Mouse (Mus musculus) thymus, postnatal 4 days (tissue): ENCODE measurements around the gene Pi4kb.

Source experiments
- DNase-seq: peaks from one replicate; pipeline ENCODE4 v3.0.0; 2021

Gene Pi4kb

GRCm38 (mm10) chr3:94958295-94958694 lies 16.2 kb upstream of the Pi4kb start:
- DNase-seq: no peak

- no peak for DNase-seq
Observed at GRCm38 (mm10) chr3:94959871-94960270, 14.7 kb upstream of the Pi4kb start.

GRCm38 (mm10) chr3:94960322-94960721 lies 14.2 kb upstream of the Pi4kb start:
- no peak for DNase-seq

- DNase-seq: no peak
Observed at GRCm38 (mm10) chr3:94964989-94965388, 9.5 kb upstream of the Pi4kb start.

- DNase-seq: no peak
Observed at GRCm38 (mm10) chr3:94965878-94966277, 8.7 kb upstream of the Pi4kb start.

- no peak for DNase-seq
Observed at GRCm38 (mm10) chr3:94972552-94972951, 2.0 kb upstream of the Pi4kb start.

- no peak for DNase-seq
Observed at GRCm38 (mm10) chr3:94973620-94974019, 911 bp upstream of the Pi4kb start.

GRCm38 (mm10) chr3:94974026-94974527 lies 454 bp upstream of the Pi4kb start:
- DNase-seq: no peak

- DNase-seq: no peak
Observed at GRCm38 (mm10) chr3:94984312-94984711, 9.8 kb downstream of the Pi4kb start.

- no peak for DNase-seq
Observed at GRCm38 (mm10) chr3:94985513-94985912, 11.0 kb downstream of the Pi4kb start.

- no peak for DNase-seq
Observed at GRCm38 (mm10) chr3:94987578-94987977, 13.0 kb downstream of the Pi4kb start.

- no peak for DNase-seq
Observed at GRCm38 (mm10) chr3:94989159-94989761, 14.7 kb downstream of the Pi4kb start.

- peak; percentile 93 for DNase-seq
Observed at GRCm38 (mm10) chr3:94996946-94997345, 22.4 kb downstream of the Pi4kb start.

- no peak for DNase-seq
Observed at GRCm38 (mm10) chr3:95002569-95002968, 28.0 kb downstream of the Pi4kb start.

- no peak for DNase-seq
Observed at GRCm38 (mm10) chr3:95003273-95003672, 28.7 kb downstream of the Pi4kb start.

GRCm38 (mm10) chr3:95005651-95006050 lies 31.1 kb downstream of the Pi4kb start:
- DNase-seq: no peak

- DNase-seq: no peak
Observed at GRCm38 (mm10) chr3:95007706-95008105, 33.2 kb downstream of the Pi4kb start.

- no peak for DNase-seq
Observed at GRCm38 (mm10) chr3:95010396-95010795, 35.9 kb downstream of the Pi4kb start.

- DNase-seq: no peak
Observed at GRCm38 (mm10) chr3:95012982-95013381, 38.5 kb downstream of the Pi4kb start.

GRCm38 (mm10) chr3:95013699-95014427 lies 39.3 kb downstream of the Pi4kb start:
- DNase-seq: peak; percentile 33

- peak; percentile 66 for DNase-seq
Observed at GRCm38 (mm10) chr3:95014428-95015151, 40.1 kb downstream of the Pi4kb start.

- peak; percentile 98 for DNase-seq
Observed at GRCm38 (mm10) chr3:95015337-95015872, 40.9 kb downstream of the Pi4kb start, which contains the start of gene Zfp687. TSS of gene Zfp687 (minus strand) at chr3:95015448.

GRCm38 (mm10) chr3:95015891-95016531 lies 41.5 kb downstream of the Pi4kb start:
- peak; percentile 91 for DNase-seq
